Mouse (Mus musculus) heart, postnatal 0 days (tissue): ENCODE measurements around the gene Ranbp6. TPM values are rescaled to one million over a fixed set of nuclear protein-coding genes. Genes with fewer than 3 reads are reported as not detected.
A peak's percentile ranks its signal among the peaks of the same experiment; 100 is the strongest.

Experiments used
- ATAC-seq: fragments of 200-750 bp; cut with Nextera tagmentation; 2 replicates; pipeline ENCODE4 v1.8.0; 2017; ENCODE audit warnings: low read depth, moderate number of reproducible peaks, moderate library complexity; ENCODE audit not compliant: insufficient read depth
- DNase-seq: peaks from one replicate; pipeline ENCODE4 v3.0.0-alpha.2; 2016; ENCODE audit warnings: low spot score
- H3K27ac ChIP-seq: fragments of 300-500 bp; sonication (generic); 2 replicates; pipeline ENCODE4 v1.5.1; 2014; ENCODE audit warnings: low read depth, mild to moderate bottlenecking
- H3K27me3 ChIP-seq: fragments of 300-500 bp; sonication (generic); 2 replicates; pipeline ENCODE4 v1.6.1; 2014; ENCODE audit warnings: low read length, mixed read lengths; ENCODE audit not compliant: control insufficient read depth, insufficient read depth
- H3K36me3 ChIP-seq: fragments of 300-500 bp; sonication (generic); replicated peaks from 2 replicates; pipeline ENCODE4 v1.6.1; 2014; ENCODE audit warnings: low read length, mixed read lengths; ENCODE audit not compliant: control insufficient read depth, insufficient read depth
- H3K4me1 ChIP-seq: fragments of 300-500 bp; sonication (generic); 2 replicates; pipeline ENCODE4 v1.6.1; 2014; ENCODE audit warnings: antibody characterized with exemption; ENCODE audit not compliant: control insufficient read depth, insufficient read depth
- H3K4me2 ChIP-seq: fragments of 300-500 bp; sonication (generic); 2 replicates; pipeline ENCODE4 v1.6.1; 2014; ENCODE audit warnings: low read depth, mild to moderate bottlenecking, low read length, moderate library complexity
- H3K4me3 ChIP-seq: fragments of 300-500 bp; sonication (generic); 2 replicates; pipeline ENCODE4 v1.5.1; 2014; ENCODE audit warnings: low read depth, low read length
- H3K9ac ChIP-seq: fragments of 300-500 bp; sonication (generic); replicated peaks from 2 replicates; pipeline ENCODE4 v1.6.1; 2014; ENCODE audit warnings: low read depth, low read length, mixed read lengths
- H3K9me3 ChIP-seq: fragments of 300-500 bp; sonication (generic); replicated peaks from 2 replicates; pipeline ENCODE4 v1.6.1; 2016; ENCODE audit warnings: low read length; ENCODE audit not compliant: control insufficient read depth
- CTCF ChIP-seq: IDR thresholded peaks from 2 replicates; pipeline ENCODE4 v1.5.1; 2016; ENCODE audit warnings: antibody characterized with exemption, control low read depth, low read depth
- EP300 ChIP-seq: IDR thresholded peaks from 2 replicates; pipeline ENCODE4 v1.6.1; 2016; ENCODE audit warnings: antibody characterized with exemption, low read depth
- WGBS: fragments of 180-500 bp; shearing (Covaris S2); extraction: QIAGEN DNeasy Blood & Tissue Kit; methylation state at CpG from one replicate; pipeline ENCODE4 v1.1.7; 2014; 5-methylcytosine and 5-hydroxymethylcytosine counted together
- polyA plus RNA-seq: library from polyadenylated mRNA; unstranded; fragments of >200 nt; fragmentation: Nextera tagmentation; extraction: Ambion mirVana; gene quantifications from 2 replicates; pipeline ENCODE4 v1.2.1, GENCODE M21; 2015
- total RNA-seq: library from RNA; depleted of rRNA; stranded (reverse); fragments of >200 nt; gene quantifications from 2 replicates; pipeline ENCODE4 v1.2.3, GENCODE M21; 2014; ENCODE audit warnings: low replicate concordance

The Ranbp6 gene
- total and polyA plus RNA-seq, 2 experiments from 2014 or later = 10.8 to 13.4 TPM

DNA sequence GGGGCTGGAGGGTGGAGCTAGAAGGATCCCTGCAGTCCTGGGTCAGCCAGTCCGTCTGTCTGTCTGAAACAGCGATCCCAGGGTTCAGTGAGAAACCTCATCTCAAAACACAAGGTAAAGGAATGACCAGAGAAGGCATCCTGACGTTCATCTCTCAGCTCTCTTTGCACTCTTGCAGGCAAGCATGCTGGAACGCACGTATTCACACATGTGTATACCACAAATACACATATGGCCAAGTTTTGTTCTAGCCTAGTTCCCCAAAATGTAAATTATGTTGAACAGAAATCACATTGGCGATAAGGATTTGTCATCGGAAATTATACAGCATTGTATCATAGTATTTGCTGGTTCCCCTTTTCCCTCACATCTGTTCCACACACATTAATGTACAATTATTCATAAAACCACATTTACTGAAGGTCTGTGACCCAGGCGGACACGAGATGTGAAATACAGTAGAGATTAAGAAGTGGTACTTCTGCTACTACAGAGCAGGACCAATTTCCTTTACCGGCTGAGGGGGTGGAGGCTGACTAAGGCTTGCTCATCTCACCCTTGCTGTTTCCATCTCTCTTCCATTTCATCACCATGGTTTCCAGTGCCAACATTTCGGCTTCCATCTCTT lies 37.3 kb upstream of the Ranbp6 start:
- Histone ChIP-seq H3K4me1 (no peaks in the 10 kb centered on the region), H3K27ac (no peak overlapping the region), H3K4me3 (no peak overlapping the region), H3K9ac (no peak overlapping the region), H3K27me3 (no peaks in the 10 kb centered on the region), H3K9me3 (no peaks in the 10 kb centered on the region), H3K4me2 (no peak overlapping the region), H3K36me3 (no peaks in the 10 kb centered on the region)
- ATAC-seq (no peak), DNase-seq (no peak)
- WGBS = 77% methylated on average over 11 of the region's 11 CpGs
- no peak for TF ChIP-seq EP300
- TF ChIP-seq CTCF = no peak

DNA sequence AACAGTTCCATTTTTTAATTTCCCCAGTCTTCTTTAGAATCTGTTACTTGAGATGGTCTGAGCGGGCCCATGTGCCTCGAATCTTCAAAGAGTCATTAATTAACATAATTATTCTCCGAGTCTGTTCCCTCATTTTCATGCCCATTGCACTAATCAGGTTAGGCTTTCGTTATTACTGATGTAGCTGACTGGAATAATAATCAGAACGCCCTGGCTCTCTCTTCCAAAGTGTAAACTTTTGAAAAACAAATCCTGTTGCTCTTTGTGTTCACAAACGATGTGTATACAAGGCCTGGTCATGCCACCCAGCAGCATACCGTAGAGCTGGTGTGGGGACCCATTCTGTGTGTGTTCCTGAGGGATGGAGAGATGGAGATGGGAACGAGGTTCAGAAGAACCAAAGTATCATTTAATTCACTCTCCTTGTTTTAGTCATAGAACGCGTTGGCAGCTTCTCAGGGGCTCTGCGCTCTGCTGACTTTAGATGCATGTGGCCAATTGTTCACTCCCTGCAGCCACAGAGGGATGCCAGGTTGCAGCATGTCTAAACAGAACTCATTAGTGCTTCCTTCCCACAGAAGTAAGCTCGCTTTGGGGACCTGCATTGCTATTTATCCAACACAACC lies 31.4 kb upstream of the Ranbp6 start:
- WGBS = 75% methylated on average over 12 of the region's 12 CpGs

DNA sequence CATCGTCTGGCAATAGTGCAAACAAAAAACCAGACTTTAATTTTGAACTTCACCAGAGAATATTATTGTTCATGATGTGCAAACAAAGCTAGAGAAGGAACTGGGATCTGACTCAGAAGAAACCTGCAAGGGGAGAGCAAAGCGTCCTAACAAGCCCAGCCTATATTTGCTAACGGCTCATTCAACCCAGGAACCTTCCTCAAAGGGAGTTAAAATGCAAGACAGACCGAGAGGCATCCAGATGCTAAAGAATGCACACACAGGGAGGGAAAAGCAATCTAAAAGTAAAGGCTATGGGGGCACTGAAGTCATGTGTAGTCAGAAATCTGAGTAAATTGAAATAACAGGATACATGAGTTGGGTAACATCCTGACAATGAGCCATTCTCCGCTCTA lies 30.9 kb upstream of the Ranbp6 start:
- DNase-seq = no peak
- Histone ChIP-seq H3K27ac (0 out of 2 replicates have a peak overlapping the region, but pooled peaks have one; percentile 9), H3K9ac (no peak overlapping the region), H3K9me3 (no peaks in the 10 kb centered on the region), H3K36me3 (no peaks in the 10 kb centered on the region), H3K27me3 (no peaks in the 10 kb centered on the region), H3K4me2 (no peak overlapping the region), H3K4me3 (no peak overlapping the region), H3K4me1 (no peaks in the 10 kb centered on the region)
- 39% methylated on average over 5 of the region's 5 CpGs for WGBS
- ATAC-seq = no peak
- TF ChIP-seq CTCF (no peak), EP300 (no peak)

More for the DNA sequence above, 31.4 kb upstream of the Ranbp6 start:
- no peak for ATAC-seq
- Histone ChIP-seq H3K27ac (no peak overlapping the region), H3K4me1 (no peaks in the 10 kb centered on the region), H3K9me3 (no peaks in the 10 kb centered on the region), H3K4me2 (no peak overlapping the region), H3K9ac (no peak overlapping the region), H3K27me3 (no peaks in the 10 kb centered on the region), H3K4me3 (no peak overlapping the region), H3K36me3 (no peaks in the 10 kb centered on the region)
- no peak for DNase-seq
- TF ChIP-seq CTCF (no peak), EP300 (no peak)

DNA sequence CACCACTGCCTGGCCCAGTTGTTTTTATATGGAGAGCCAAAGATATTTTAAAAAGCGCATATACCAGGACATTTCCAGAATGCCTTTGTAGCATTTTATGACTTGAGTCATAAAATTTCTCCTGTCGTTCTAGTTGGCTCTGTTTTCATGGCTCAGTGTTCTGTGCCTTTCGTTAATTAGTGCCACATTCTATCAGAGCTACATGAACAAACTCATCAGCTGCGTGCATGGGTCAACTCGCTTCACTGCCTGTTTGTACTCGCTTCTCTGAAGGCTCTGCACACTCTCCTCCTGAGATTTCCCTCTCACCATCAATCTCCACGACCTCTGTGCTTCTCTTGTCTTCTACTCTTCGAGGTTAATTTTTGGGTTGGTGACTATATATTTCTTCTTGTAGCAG lies 30.2 kb upstream of the Ranbp6 start:
- H3K27ac ChIP-seq = no peak overlapping the region
- no peaks in the 10 kb centered on the region for H3K27me3 ChIP-seq
- no peaks in the 10 kb centered on the region for H3K9me3 ChIP-seq
- no peak overlapping the region for H3K4me3 ChIP-seq
- TF ChIP-seq EP300 (no peak), CTCF (no peak)
- ATAC-seq = no peak
- H3K9ac ChIP-seq = no peak overlapping the region
- WGBS = 78% methylated on average over 8 of the region's 8 CpGs
- H3K4me1 ChIP-seq = no peaks in the 10 kb centered on the region
- H3K36me3 ChIP-seq = no peaks in the 10 kb centered on the region
- H3K4me2 ChIP-seq = no peak overlapping the region
- no peak for DNase-seq

DNA sequence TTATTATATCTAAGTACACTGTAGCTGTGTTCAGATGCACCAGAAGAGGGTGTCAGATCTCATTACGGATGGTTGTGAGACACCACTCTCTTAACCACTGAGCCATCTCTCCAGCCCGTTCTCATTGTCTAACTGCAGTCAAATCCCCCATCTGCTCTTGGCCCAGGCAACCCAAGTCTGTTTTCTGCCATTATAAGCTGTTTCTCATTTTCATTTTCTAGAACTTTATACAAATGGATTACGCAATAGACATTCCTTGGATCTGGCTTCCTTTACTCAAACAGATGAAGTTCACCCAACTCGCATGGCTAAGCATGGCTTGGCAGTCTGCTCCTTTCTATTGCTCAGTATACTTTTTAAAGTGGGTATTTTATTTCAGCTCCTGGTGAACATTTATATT lies 27.9 kb upstream of the Ranbp6 start:
- H3K27me3 ChIP-seq = no peaks in the 10 kb centered on the region
- H3K9me3 ChIP-seq = no peaks in the 10 kb centered on the region
- H3K4me1 ChIP-seq = no peaks in the 10 kb centered on the region
- TF ChIP-seq EP300 (no peak), CTCF (no peak)
- no peak overlapping the region for H3K27ac ChIP-seq
- no peak overlapping the region for H3K4me2 ChIP-seq
- no peak overlapping the region for H3K9ac ChIP-seq
- 83% methylated on average over 4 of the region's 4 CpGs for WGBS
- DNase-seq (no peak), ATAC-seq (no peak)
- no peaks in the 10 kb centered on the region for H3K36me3 ChIP-seq
- no peak overlapping the region for H3K4me3 ChIP-seq
